Mouse (Mus musculus) intestine, embryonic 14.5 days (tissue): ENCODE data around the gene Yeats4. TPM values are rescaled to one million over a fixed set of nuclear protein-coding genes. Genes with fewer than 3 reads are reported as not detected.
A peak's percentile ranks its signal among the peaks of the same experiment; 100 is the strongest.

Source experiments
- ATAC-seq: fragments of 200-750 bp; cut with Nextera tagmentation; replicated peaks from 2 replicates; pipeline ENCODE4 v1.8.0; 2017; ENCODE audit warnings: low read depth, moderate number of reproducible peaks, moderate TSS enrichment, moderate library complexity; ENCODE audit not compliant: low FRiP score, low TSS enrichment
- DNase-seq: peaks from one replicate; pipeline ENCODE4 v3.0.0-alpha.2; 2018; ENCODE audit warnings: low spot score
- H3K27ac ChIP-seq: fragments of 300-500 bp; sonication (generic); 2 replicates; pipeline ENCODE4 v1.5.1; 2014; ENCODE audit warnings: low read depth, mild to moderate bottlenecking, control low read depth
- H3K27me3 ChIP-seq: fragments of 300-500 bp; sonication (generic); replicated peaks from 2 replicates; pipeline ENCODE4 v1.6.1; 2014; ENCODE audit warnings: low read length, control low read depth; ENCODE audit not compliant: control insufficient read depth, insufficient read depth
- H3K36me3 ChIP-seq: fragments of 300-500 bp; sonication (generic); 2 replicates; pipeline ENCODE4 v1.6.1; 2014; ENCODE audit warnings: low read length, control low read depth; ENCODE audit not compliant: control insufficient read depth, insufficient read depth
- H3K4me1 ChIP-seq: fragments of 300-500 bp; sonication (generic); replicated peaks from 2 replicates; pipeline ENCODE4 v1.6.1; 2014; ENCODE audit warnings: low read length, control low read depth, mixed read lengths; ENCODE audit not compliant: control insufficient read depth, insufficient read depth
- H3K4me2 ChIP-seq: fragments of 300-500 bp; sonication (generic); 2 replicates; pipeline ENCODE4 v1.6.1; 2014; ENCODE audit warnings: low read length
- H3K4me3 ChIP-seq: fragments of 300-500 bp; sonication (generic); 2 replicates; pipeline ENCODE4 v1.5.1; 2014; ENCODE audit warnings: low read depth, low read length, control low read depth, mixed read lengths
- H3K9ac ChIP-seq: fragments of 300-500 bp; sonication (generic); 2 replicates; pipeline ENCODE4 v1.6.1; 2014; ENCODE audit warnings: mild to moderate bottlenecking, low read length
- H3K9me3 ChIP-seq: fragments of 300-500 bp; sonication (generic); 2 replicates; pipeline ENCODE4 v1.6.1; 2016; ENCODE audit warnings: low read length, control low read depth; ENCODE audit not compliant: control insufficient read depth
- WGBS: fragments of 180-500 bp; shearing (Covaris S2); extraction: QIAGEN DNeasy Blood & Tissue Kit; methylation state at CpG from one replicate; pipeline ENCODE4 v1.1.7; 2014; 5-methylcytosine and 5-hydroxymethylcytosine counted together
- polyA plus RNA-seq: library from polyadenylated mRNA; unstranded; fragments of >200 nt; fragmentation: Nextera tagmentation; extraction: Ambion mirVana; gene quantifications from 2 replicates; pipeline ENCODE4 v1.2.1, GENCODE M21; 2014

Yeats4 gene
- polyA plus RNA-seq, 1 experiment from 2014 or later, result 77.5 TPM

DNA sequence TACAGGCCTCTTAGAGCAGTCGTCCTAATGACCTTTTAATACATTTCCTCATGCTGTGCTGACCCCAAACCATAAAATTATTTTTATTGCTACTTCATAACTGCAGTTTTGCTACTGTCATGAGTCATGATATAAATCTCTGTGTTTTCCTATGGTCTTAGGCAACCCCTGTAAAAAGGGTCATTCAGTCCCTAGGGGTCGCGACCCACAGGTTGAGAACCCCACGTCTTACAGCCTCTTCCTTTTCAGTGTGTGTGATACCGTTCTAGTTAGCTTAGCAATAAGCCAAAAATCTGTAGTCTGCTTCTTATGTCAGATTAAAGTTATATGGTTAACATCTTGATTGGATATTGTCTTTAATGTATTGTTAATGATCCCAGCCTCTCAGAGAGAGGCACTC is 30.9 kb downstream of the Yeats4 start:
- H3K9me3 ChIP-seq, result no peaks in the 10 kb centered on the region

DNA sequence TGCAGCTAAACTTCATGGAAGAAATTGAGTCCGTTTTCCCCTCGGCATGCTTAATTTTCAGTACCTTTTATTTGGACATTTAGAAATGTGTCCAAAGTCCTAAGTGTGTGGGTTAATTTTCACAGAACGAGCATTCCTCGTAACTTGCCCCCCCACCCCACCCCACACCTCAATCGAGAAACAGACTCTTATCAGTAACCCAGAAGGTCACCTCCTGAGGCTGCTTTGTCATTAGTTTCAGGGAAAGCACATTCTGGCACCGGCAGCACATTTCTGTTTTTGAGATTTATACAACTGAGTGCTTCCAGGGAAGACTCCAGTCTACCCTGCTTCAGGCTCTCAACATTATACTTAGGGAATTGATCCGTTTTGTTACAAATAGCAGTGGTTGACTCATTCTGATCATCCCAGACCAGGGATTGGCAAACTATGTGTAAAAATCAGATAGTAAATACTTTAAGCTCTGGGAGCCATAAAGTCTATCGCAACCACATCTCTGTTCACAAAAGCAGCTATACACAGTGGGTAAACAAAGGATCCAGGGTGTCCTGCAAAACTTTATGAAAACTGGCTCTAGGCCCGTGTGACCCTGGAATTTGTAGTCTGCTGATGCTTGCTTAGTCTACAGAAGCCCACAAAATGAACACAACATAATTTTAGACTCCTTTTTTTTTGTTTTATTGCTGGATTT is 38.8 kb downstream of the Yeats4 start:
- no peak for ATAC-seq

More for the DNA sequence above, 30.9 kb downstream of the Yeats4 start:
- Histone ChIP-seq H3K36me3 (no peaks in the 10 kb centered on the region), H3K9ac (no peak overlapping the region), H3K27ac (no peak overlapping the region), H3K4me1 (no peaks in the 10 kb centered on the region), H3K4me2 (no peak overlapping the region), H3K4me3 (no peak overlapping the region), H3K27me3 (no peaks in the 10 kb centered on the region)
- ATAC-seq, result no peak
- DNase-seq, result no peak
- 80% methylated on average over 5 of the region's 5 CpGs for WGBS

DNA sequence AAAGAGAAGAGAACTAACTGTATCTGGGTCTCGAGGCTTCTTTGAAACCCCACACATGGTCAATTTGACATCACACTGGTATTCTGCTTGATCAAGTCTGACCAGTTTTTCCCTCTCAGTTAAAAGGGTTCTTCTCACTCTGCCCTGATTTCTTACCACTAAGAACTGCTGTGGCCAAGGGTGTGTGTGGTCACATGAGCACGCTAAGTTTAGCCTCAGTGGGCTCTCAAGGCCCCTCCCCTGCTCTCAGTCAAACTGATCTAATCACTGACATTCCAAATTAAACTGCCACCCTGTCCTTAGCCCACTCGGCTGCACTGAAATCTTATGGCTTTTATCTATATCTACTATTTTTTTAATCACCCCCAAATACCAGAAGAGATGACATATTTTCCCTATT is 43.2 kb downstream of the Yeats4 start:
- ATAC-seq, result no peak

More for the DNA sequence above, 38.8 kb downstream of the Yeats4 start:
- Histone ChIP-seq H3K27me3 (no peaks in the 10 kb centered on the region), H3K27ac (peak overlapping the region; percentile 7; the same call in 1 of the 2 replicates), H3K4me3 (no peak overlapping the region), H3K4me2 (0 out of 2 replicates have a peak overlapping the region, but pooled peaks have one; percentile 3), H3K4me1 (no peaks in the 10 kb centered on the region), H3K9ac (no peak overlapping the region), H3K9me3 (no peaks in the 10 kb centered on the region), H3K36me3 (no peaks in the 10 kb centered on the region)
- DNase-seq, result no peak
- 36% methylated on average over 9 of the region's 9 CpGs for WGBS

DNA sequence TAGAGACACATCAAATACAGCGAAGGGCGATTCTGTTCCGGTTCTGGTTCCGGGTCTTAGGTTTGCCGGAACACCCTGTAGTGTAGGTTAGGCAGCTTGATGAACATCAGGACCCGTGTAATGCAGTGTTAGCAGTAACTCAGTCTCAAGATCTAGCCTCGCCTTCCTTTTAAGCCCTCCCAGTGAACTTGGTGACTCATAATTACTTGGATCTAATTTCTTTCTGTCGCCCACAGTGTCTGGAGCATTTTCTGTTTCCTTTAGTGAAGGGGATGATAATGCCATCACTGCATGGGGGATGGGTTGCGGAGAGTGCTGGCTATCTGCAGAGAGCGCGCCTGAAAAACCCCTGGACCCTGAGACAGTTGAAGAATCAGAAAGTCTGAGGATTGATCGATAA is 49.7 kb downstream of the Yeats4 start:
- Histone ChIP-seq H3K4me3 (no peak overlapping the region), H3K36me3 (no peaks in the 10 kb centered on the region), H3K9ac (no peak overlapping the region), H3K27ac (no peak overlapping the region), H3K27me3 (no peaks in the 10 kb centered on the region), H3K4me1 (peaks cover 3% of the 10 kb centered on the region; the same call in 1 of the 2 replicates), H3K9me3 (no peaks in the 10 kb centered on the region), H3K4me2 (no peak overlapping the region)
- 0 out of 2 replicates have a peak, but pooled peaks have one; percentile 29 for ATAC-seq
- WGBS, result 64% methylated on average over 12 of the region's 12 CpGs
- DNase-seq, result no peak

More for the DNA sequence above, 43.2 kb downstream of the Yeats4 start:
- Histone ChIP-seq H3K27me3 (no peaks in the 10 kb centered on the region), H3K27ac (no peak overlapping the region), H3K9me3 (no peaks in the 10 kb centered on the region), H3K4me3 (no peak overlapping the region), H3K4me2 (no peak overlapping the region), H3K4me1 (no peaks in the 10 kb centered on the region), H3K9ac (no peak overlapping the region), H3K36me3 (no peaks in the 10 kb centered on the region)
- 40% methylated on average over 3 of the region's 3 CpGs for WGBS
- no peak for DNase-seq

DNA sequence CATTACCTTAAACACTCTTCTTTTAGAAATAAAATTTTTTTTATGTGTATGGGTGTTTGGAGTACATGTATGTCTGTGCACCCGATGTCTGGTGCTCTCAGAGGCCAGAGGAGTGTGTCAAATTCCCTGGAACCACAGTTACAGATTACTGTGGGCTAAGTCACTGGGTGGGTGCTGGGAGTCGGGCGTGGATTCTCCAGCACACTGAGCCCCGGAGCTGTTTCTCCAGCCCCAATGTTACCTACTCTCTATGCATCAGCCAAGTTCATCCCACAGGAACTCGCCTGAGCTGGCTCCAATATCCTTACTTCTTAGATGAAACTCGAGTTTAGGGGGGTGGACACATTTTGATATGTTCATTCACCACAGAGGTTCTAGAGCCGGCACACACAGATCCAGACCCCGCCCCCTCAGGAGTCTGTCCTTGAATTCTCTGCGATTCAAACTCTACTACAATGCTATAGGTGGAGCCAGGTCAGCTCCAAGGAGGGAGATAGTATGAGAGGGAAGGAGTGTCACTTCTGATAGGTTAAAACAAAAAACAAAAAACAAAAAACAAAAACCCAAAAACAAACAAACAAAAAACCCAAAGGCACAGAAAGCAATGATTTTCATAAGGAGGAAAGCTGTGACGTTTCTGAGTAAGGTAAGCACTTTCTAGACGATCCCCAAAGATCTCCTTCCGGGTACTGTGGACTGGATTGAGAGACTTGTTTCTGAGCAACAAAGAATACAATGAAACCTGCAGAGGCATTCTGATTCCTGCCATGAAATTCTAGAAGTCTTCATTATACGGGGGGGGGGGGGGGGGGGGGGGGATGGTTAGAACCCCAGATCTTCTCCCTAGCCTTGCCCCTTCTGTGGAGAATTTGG is 50.5 kb downstream of the Yeats4 start:
- Histone ChIP-seq H3K4me1 (peaks cover 3% of the 10 kb centered on the region; the same call in 1 of the 2 replicates), H3K27me3 (no peaks in the 10 kb centered on the region), H3K36me3 (no peaks in the 10 kb centered on the region), H3K9me3 (no peaks in the 10 kb centered on the region), H3K27ac (no peak overlapping the region), H3K9ac (no peak overlapping the region), H3K4me2 (no peak overlapping the region), H3K4me3 (no peak overlapping the region)
- ATAC-seq (no peak), DNase-seq (no peak)
- WGBS, result 47% methylated on average over 13 of the region's 13 CpGs

DNA sequence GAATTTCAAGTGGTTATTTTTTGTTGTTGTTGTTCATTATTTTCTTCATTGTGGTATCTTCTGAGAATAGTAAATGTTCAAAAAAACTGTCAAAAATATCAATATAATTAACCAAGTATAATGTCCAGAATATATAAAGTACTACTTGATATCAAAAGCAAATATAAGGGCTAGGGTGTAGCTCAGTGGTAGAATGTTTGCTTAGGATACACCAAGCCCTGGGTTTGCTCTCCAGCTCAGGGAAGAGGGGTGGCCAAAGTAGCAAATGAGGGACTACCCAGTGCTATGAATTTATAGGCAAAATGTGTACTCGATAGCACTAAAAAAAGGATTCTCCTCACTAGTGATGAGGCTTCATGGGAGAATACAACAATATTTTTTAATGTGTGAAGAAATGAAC is 51.2 kb downstream of the Yeats4 start:
- H3K9ac ChIP-seq, result no peak overlapping the region
- no peak for DNase-seq
- no peaks in the 10 kb centered on the region for H3K36me3 ChIP-seq
- H3K27ac ChIP-seq, result no peak overlapping the region
- H3K27me3 ChIP-seq, result no peaks in the 10 kb centered on the region
- no peak overlapping the region for H3K4me2 ChIP-seq
- no peak for ATAC-seq
- peaks cover 3% of the 10 kb centered on the region; the same call in 1 of the 2 replicates for H3K4me1 ChIP-seq
- WGBS, result 90% methylated on average over 1 of the region's 1 CpGs
- no peak overlapping the region for H3K4me3 ChIP-seq
- H3K9me3 ChIP-seq, result no peaks in the 10 kb centered on the region

DNA sequence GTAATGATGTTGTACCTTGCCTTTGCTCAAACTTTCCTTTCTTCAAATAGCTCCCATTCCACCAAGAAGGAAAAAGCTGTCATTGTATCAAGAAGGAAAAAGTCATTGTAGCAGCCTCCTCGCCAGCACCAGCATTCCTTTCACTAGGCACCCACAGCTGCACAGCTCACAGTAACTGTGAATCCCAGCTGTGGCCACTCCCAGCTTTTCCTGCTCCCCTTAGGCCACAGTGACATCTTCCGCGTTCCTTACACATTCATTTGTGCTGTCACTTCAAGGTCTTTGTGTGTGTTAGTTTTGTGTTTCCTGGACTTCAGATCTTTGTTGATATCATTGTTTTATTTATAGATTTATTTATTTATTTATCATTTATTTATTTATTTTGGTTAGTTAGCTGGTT is 52.2 kb downstream of the Yeats4 start:
- Histone ChIP-seq H3K4me1 (peaks cover 3% of the 10 kb centered on the region; the same call in 1 of the 2 replicates), H3K27ac (no peak overlapping the region), H3K4me3 (no peak overlapping the region), H3K9ac (no peak overlapping the region), H3K9me3 (no peaks in the 10 kb centered on the region), H3K36me3 (no peaks in the 10 kb centered on the region), H3K27me3 (no peaks in the 10 kb centered on the region), H3K4me2 (no peak overlapping the region)
- DNase-seq, result no peak
- no peak for ATAC-seq
- 29% methylated on average over 3 of the region's 3 CpGs for WGBS

DNA sequence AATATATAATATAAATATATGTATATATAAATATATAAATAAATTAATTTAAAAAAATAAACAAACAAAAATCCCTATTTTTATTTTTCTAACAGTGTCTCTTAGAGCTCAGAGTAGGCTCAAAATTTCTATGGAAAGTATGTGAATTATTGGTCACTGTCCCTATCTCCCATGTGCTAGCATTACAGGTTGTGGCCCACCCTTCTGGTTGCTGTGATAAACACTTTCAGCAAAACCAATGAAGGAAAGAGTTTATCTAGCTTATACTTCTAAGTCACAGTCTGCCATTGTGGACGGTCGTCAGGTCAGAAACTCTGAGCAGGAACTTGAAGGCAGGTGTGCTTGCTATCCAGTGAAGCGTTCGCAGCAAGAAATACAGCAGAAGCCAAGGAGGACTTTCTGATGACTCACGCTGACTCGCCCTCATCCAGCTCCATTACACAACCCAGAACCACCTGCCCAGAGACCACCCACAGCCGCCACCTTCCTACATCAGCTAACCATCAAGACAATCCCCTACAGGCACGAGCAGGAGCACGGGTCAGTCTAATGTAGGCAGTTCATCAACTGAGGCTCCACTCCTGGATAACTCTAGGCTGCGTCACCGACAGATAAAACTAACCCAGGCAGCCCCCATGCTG is 57.4 kb downstream of the Yeats4 start:
- no peak for ATAC-seq
- H3K9ac ChIP-seq, result no peak overlapping the region
- H3K27me3 ChIP-seq, result no peaks in the 10 kb centered on the region
- H3K4me3 ChIP-seq, result no peak overlapping the region
- WGBS, result 75% methylated on average over 11 of the region's 11 CpGs
- H3K4me2 ChIP-seq, result no peak overlapping the region
- no peaks in the 10 kb centered on the region; the same call in 1 of the 2 replicates for H3K4me1 ChIP-seq
- no peak overlapping the region for H3K27ac ChIP-seq
- no peak for DNase-seq
- no peaks in the 10 kb centered on the region for H3K36me3 ChIP-seq
- no peaks in the 10 kb centered on the region for H3K9me3 ChIP-seq
